Mouse (Mus musculus): ENCODE data around the gene Dgkb.

- TF ChIP-seq CTCF (IDR thresholded peaks at IDR 0.05; ENCODE audit: extremely low read depth, insufficient read depth, insufficient read length, insufficient replicate concordance) (no peak), POLR2A (IDR thresholded peaks at IDR 0.05; ENCODE audit: low read depth, low read length) (no peak)
Observed at GRCm38 (mm10) chr12:37978498-37979187, 161.1 kb downstream of the Dgkb start.

Data from spleen, adult 2 months (tissue).